Mouse (Mus musculus) testis, postnatal 10 days (tissue): Measurements from ENCODE around the gene Ccpg1os.
A peak's percentile ranks its signal among the peaks of the same experiment; 100 is the strongest.

Experiments used
- DNase-seq: peaks from one replicate; pipeline ENCODE4 v3.0.0; 2021; ENCODE audit warnings: low spot score

The Ccpg1os gene

GRCm38 (mm10) chr9:72985250-72986220, at the start of gene Ccpg1os, which contains the start of gene Ccpg1:
Gene Ccpg1os, minus strand, starts transcription at chr9:72985382.
Gene Ccpg1, plus strand, starts transcription at chr9:72985429.
- DNase-seq: peak; percentile 95

- DNase-seq: no peak
Observed at GRCm38 (mm10) chr9:73033406-73033805, 48.2 kb upstream of the Ccpg1os start.

DNA sequence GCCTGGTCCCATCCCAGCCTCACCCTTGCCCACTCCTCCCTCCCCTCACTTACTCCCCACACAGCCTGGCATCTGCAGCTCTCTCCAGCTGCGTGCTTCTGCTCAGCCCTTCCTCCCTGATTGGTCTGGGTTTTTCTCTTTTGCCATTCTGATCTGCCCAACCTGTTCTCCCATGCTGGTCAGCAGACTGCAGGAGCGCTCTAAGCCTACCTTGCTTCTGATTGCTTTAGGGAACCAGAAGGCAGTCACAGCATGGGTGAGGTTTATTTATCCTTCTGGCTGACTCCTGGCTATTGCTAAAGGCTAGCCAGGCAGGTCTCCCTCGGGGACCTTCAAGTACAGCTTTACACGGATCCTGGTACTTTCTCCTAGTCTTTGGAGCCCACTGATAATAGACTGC, 46.2 kb upstream of the Ccpg1os start:
- no peak for DNase-seq

- no peak for DNase-seq
Observed at GRCm38 (mm10) chr9:73030443-73030842, 45.3 kb upstream of the Ccpg1os start.

DNA sequence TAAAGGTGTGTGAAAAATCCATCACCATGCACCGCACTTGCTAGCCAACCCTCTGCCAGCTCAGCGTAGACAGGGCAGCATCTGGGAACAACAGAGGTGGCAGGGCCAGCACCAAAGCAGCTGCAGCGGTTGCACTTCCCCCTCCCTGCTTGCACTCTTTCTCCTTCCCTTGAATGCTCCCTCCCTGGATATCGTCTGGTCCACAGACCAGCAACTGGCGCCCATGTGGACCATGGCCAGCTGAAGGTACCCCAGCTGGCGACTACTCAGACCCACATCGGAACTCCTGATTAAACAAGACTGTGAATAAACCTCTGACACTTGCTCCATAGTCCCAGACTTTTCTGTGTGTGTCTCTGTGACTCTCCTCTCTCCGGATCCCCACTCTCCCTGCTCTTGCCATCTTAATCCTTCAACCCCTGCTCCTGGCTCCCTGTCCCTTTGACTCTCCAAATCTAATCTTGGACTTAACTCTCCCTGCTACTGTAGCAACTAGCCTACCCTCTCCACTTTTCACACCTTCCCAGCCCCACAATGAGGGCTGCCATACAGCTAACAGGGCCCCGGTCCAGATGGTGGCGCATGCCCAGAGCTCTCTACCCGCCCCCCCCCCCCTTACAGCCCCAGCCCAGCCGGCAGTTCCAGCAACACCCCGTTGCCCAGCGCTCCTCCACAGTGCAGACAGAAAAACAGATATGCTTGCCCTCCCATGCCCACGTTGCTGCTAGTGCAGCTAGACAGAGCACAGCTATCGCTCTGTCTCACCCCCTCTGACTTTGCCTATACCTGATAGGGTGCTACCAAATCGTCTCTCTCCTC, 40.8 kb upstream of the Ccpg1os start:
- peak; percentile 54 for DNase-seq

- DNase-seq: no peak
Observed at GRCm38 (mm10) chr9:73020566-73021097, 35.5 kb upstream of the Ccpg1os start.

GRCm38 (mm10) chr9:73019841-73020240, 34.7 kb upstream of the Ccpg1os start:
- no peak for DNase-seq

DNA sequence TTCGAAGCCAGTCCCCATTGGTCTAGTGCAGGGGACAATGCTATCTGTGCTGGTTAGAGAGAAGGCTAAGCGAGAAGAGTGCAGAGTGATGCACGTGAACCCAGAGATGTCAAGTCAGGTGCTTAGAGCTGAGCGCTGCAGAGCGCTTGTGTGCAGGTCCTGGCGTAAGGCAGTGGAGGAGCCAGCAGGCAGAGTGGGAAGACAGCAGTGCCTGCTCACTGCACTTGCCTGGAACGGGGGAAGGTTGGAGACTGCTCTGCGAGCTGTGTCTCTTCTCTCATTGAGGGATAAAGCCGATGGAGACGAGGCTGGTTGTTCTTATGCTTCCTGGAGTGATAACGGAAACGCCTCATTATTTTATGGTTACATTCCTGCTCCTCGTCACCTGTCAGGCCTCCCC, 29.5 kb upstream of the Ccpg1os start:
- DNase-seq: no peak

DNA sequence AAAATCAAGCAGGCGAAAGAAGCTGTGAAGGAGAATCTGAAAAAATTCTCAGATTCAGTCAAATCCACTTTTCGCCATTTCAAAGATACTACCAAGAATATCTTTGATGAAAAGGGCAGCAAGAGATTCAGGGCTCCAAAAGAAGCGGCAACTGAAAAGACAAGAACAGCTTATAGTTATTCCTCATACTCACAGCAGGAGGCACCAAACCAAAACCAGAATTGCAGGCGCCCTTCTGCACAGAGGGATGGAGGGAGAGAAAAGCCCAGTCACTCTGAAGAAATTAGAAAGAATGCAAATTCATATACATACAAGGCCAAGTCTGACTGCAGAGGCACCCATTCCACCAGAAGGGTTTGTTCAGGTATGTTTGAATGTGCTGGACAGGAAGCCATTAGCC, 27.4 kb upstream of the Ccpg1os start:
- no peak for DNase-seq

DNA sequence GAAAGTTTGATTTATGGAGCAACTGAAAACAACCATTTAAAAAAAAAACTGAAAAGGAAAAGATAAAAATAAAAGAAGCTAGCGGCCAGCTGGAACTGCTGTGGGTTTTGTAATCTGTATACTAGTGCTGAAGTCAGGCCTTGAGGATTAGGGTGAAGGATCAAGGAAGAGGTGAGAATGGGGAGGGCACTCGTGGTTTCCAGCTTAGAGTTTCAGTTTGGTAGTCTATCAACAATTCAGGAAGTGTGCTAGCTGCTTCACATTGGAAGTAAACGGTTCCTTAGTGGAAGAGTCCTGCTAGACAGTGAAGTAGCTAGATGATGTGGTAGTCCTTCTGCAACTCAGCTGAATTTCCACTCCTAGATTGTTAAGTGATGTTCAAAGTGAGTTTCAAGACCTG, 23.2 kb upstream of the Ccpg1os start:
- no peak for DNase-seq

DNA sequence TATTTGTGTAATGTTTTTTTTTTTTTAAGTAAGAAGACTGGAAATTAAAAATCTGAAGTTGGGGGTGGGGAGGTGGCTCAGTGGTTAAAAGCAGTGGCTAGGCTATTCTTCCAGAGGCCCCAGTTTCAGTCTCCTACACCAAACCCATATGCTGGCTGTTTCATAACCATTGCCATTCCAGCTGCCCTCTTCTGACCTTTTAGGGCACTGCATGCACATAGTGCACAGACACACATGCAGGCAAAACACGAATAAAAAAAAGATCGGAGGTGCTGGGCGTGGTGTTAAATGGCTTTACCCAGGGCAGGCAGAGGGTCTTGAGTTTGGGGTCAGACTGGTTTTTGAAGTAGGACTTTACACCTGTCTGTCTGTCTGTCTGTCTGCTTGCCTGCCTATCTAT, 21.0 kb upstream of the Ccpg1os start:
- DNase-seq: no peak

DNA sequence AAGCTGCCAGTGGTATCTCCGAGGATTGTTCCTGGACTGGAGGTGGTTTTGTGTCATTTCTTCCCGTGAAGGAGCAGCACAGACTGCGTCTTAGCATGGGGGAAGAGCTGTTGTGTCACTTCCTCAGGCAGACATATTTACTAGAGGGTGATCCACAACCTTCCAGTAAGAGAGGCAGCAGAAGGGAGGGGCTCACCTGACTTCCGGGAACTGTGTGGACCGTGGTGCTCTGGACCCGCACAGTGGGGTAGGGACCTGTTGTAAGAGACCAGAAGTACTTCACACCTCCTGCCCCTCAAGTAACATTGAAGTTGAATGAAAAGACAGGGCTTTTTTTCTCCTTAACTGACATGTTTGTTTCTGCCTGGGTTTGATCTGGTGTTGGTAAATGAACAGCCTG, 19.9 kb upstream of the Ccpg1os start:
- DNase-seq: no peak

DNA sequence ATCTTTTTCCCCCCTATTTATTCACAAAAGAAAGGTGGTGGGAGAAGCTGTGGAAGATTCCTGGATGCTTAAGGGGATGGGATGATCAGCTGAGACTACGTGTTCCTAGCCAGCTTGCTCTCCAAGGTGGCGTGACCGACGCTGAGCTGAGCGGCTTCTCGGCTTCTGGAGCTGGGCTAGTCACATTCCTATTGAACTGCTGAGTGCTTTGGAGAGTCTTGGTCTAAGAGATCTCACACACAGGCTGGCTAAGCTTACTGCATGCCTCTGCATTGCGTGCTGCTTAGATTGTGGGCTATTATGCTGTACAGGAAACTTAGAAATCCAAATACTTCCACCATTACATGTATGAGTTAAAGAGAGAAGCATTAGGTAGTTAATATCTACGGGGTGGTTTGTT, 18.9 kb upstream of the Ccpg1os start:
- no peak for DNase-seq

- no peak for DNase-seq
Observed at GRCm38 (mm10) chr9:73002177-73002576, 17.0 kb upstream of the Ccpg1os start.

GRCm38 (mm10) chr9:73001314-73002011, 16.3 kb upstream of the Ccpg1os start:
- DNase-seq: no peak

GRCm38 (mm10) chr9:73000487-73000886, 15.3 kb upstream of the Ccpg1os start:
- DNase-seq: no peak

DNA sequence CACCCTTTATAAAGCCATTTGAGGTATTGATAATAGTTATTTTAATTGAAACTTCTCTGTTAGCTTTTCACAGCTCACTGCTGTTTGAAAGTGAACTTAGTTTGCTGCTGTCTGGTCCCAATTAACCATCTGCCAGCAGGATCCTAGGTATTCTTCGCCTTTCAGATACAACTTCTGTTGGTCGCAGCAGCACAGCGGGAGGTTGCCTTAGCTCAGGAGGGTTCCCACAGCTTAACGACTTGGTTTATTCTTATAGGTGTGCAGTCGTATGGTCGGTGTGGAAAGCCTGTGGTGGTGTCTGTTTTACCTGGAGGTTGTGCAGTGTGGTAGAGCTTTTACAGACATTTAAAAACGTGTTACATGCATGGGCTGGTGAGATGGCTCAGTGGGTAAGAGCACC, 11.6 kb upstream of the Ccpg1os start:
- no peak for DNase-seq

DNA sequence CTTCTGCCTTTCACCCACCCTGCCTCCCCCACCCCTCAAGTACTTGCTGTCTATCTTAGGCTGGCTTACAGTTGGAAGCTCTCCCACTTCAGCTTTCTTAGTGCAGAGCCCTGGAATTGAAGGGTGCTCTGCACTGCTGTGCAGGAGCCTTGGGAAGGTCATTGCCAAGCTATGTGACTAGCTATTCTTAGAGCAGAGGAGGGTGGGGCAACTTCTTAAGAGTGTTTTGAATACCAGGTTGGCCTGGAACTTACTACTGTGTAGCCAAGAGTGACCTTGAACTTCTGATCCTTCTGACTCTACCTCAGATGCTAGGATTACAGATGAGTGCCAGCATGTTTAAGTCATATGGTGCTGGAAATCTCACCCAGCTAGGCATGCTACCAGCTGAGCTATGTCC, 11.0 kb upstream of the Ccpg1os start:
- DNase-seq: no peak

DNA sequence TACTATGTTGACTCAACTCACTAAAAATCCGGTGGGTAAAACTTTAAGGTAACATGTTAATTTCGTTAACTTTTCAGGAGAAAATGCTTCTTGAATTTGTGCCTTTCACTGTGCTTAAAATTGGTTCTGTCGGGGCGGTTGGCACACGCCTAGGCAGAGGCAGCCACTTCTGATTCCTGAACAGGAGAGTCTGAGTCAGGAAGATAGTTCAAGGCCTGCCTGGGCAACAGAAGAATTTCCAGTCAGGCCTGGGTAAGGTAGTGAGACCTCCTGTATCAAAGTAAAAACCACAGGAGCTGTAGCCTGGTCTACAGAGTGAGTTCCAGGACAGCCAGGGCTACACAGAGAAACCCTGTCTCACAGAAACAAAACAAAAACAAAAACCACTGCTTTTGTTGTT, 7.4 kb upstream of the Ccpg1os start:
- no peak for DNase-seq

DNA sequence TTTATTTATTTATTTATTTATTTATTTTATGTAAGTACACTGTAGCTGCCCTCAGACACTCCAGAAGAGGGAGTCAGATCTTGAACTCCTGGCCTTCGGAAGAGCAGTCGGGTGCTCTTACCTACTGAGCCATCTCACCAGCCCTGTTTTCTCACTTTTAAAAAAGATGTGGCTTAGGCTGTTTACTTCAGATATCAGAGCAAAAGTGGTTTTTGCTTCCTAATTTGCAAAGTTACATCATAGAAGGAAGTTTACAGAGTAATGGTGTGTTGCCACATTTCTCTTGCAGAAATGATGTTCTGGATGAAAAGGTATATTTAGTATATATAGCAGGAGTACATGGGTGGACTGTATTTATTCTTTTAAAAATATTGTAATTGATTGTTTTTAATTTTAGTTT, 6.2 kb upstream of the Ccpg1os start:
- DNase-seq: no peak

- DNase-seq: no peak
Observed at GRCm38 (mm10) chr9:72988706-72989105, 3.5 kb upstream of the Ccpg1os start.

GRCm38 (mm10) chr9:72987703-72988102, 2.5 kb upstream of the Ccpg1os start:
- no peak for DNase-seq
